7 mouse cellular contexts compared by ENCODE assay signal in genomic region chr10:80665016-80665380, GRCm38 (mm10). TPM values are rescaled to one million over a fixed set of nuclear protein-coding genes. Genes with fewer than 3 reads are reported as not detected.
DNase-seq lines count a peak whose midpoint lies in the region; ATAC-seq and TF ChIP-seq lines count a peak whose summit lies in the region.

No protein-coding gene starts in this region.

- peak overlapping the region; percentile 33 for H3K4me2 ChIP-seq in lung, postnatal 0 days (replicated peaks; ENCODE audit: low read depth, low read length)

- peaks cover 0 to 24% of the 10 kb centered on the region in 2 experiments; a peak in 3 of 4 replicates for H3K4me1 ChIP-seq in ES-E14 (ENCODE audit: control insufficient read depth in 2 of 2, insufficient read depth in 2 of 2, low read length in 2 of 2, poor library complexity in 1 of 2)
- peaks cover 23% of the 10 kb centered on the region; the same call in 1 of the 2 replicates for H3K4me1 ChIP-seq in lung, postnatal 0 days (ENCODE audit: insufficient read depth, low read depth, low read length)

- H3K4me3 ChIP-seq in ES-E14 (ENCODE audit: insufficient read depth in 1 of 2, low read depth in 1 of 2, low read length in 2 of 2, poor library complexity in 1 of 2, severe bottlenecking in 1 of 2): peak overlapping the region; percentile 31 to 45; a peak in 3 of 4 replicates
- H3K4me3 ChIP-seq in lung, postnatal 0 days (ENCODE audit: low read depth, low read length): peak overlapping the region; percentile 8; the same call in 1 of the 2 replicates

- peak; percentile 80 for ATAC-seq in lung, postnatal 0 days

- H3K27me3 ChIP-seq in lung, postnatal 0 days (replicated peaks; ENCODE audit: insufficient read depth, low read length): no peaks in the 10 kb centered on the region

- WGBS in lung, postnatal 0 days: 4% methylated on average over 10 of the region's 10 CpGs

- DNase-seq in ES-E14 (ENCODE audit: low read depth, low spot score): no peak
- peak; percentile 90 for DNase-seq in adrenal gland, adult 2 months
- DNase-seq in heart, adult 18-20 months: peak; percentile 92 to 93
- DNase-seq in kidney, adult 8-10 months: peak; percentile 80 to 85
- DNase-seq in lung, postnatal 0 days (ENCODE audit: low spot score): peak; percentile 92
- no peak for DNase-seq in c-Kit-positive CD71-positive TER-119-positive erythroid progenitor cells, embryonic 14.5 days (ENCODE audit: low spot score)
- DNase-seq in right cerebral cortex, adult 18-20 months: no peak

- peaks cover 36% of the 10 kb centered on the region for H3K36me3 ChIP-seq in ES-E14 (ENCODE audit: control insufficient read depth, insufficient read depth, low read length, poor library complexity, severe bottlenecking)
- H3K36me3 ChIP-seq in lung, postnatal 0 days (ENCODE audit: insufficient read depth, low read length): peaks cover 35% of the 10 kb centered on the region

- H3K9me3 ChIP-seq in ES-E14 (ENCODE audit: control insufficient read depth, insufficient read depth, low read depth, low read length): no peaks in the 10 kb centered on the region
- no peaks in the 10 kb centered on the region for H3K9me3 ChIP-seq in lung, postnatal 0 days (ENCODE audit: low read length)

- in situ Hi-C loops in ES-E14 (cut with MboI; ENCODE audit: low sequenced_read_pairs in 2 of 2, unreplicated experiment in 2 of 2): no loop called here

- peak overlapping the region; percentile 73; the same call in 1 of the 2 replicates for H3K9ac ChIP-seq in ES-E14 (ENCODE audit: insufficient read depth, low read depth, low read length, poor library complexity, severe bottlenecking)
- H3K9ac ChIP-seq in lung, postnatal 0 days (replicated peaks; ENCODE audit: low read depth): 0 out of 2 replicates have a peak overlapping the region, but pooled peaks have one; percentile 16

- TF ChIP-seq EP300 in lung, postnatal 0 days (IDR thresholded peaks at IDR 0.05): no peak

- H3K27ac ChIP-seq in ES-E14 (ENCODE audit: insufficient read depth, low read depth, low read length, poor library complexity, severe bottlenecking): no peak overlapping the region
- H3K27ac ChIP-seq in lung, postnatal 0 days (ENCODE audit: low read length): peak overlapping the region; percentile 94

- no peak for TF ChIP-seq CTCF in lung, postnatal 0 days (IDR thresholded peaks at IDR 0.05)

TF ChIP-seq in ES-E14, 5 proteins besides CTCF, POLR2A, EP300 and RAD21:
- no peak for TF ChIP-seq MAFK (IDR thresholded peaks at IDR 0.05; ENCODE audit: insufficient read depth, low read depth, low read length)
- no peak for TF ChIP-seq ZNF384 (IDR thresholded peaks at IDR 0.05; ENCODE audit: low read depth, low read length)

RNA-seq across cellular contexts. Expression of gene Btbd2, which starts 8.1 kb away (rescaled TPM):
- total RNA-seq in ES-E14 (2012; rRNA removed): 45.7 and 64.7 TPM in 2 replicates
- total RNA-seq in adrenal gland, adult 2 months (2021): 10 to 100 TPM; 54.1 to 73.9 TPM
- polyA plus RNA-seq in adrenal gland, adult 2 months (2012; rRNA removed): 165 and 166 TPM in 2 replicates
- 10 to 100 TPM; 43.2 to 46.1 TPM for total RNA-seq in heart, adult 18-20 months (2021)
- 41.7 and 42.9 TPM in 2 replicates for polyA plus RNA-seq in lung, postnatal 0 days (2015; fragmentation: Nextera tagmentation; extraction: Ambion mirVana)

RNA-seq across cellular contexts. Expression of gene Mknk2, which starts 12.9 kb away (rescaled TPM):
- total RNA-seq in ES-E14 (2012; rRNA removed): 33.6 and 40.7 TPM in 2 replicates
- total RNA-seq in adrenal gland, adult 2 months (2021): 100 to 1,000 TPM; 185 to 189 TPM
- 427 and 546 TPM in 2 replicates for polyA plus RNA-seq in adrenal gland, adult 2 months (2012; rRNA removed)
- 100 to 1,000 TPM; 185 to 204 TPM for total RNA-seq in heart, adult 18-20 months (2021)
- 92.2 and 103 TPM in 2 replicates for polyA plus RNA-seq in lung, postnatal 0 days (2015; fragmentation: Nextera tagmentation; extraction: Ambion mirVana)

RNA-seq across cellular contexts. Expression of gene Mob3a, which starts 36.8 kb away (rescaled TPM):
- 18.8 and 29.2 TPM in 2 replicates for total RNA-seq in ES-E14 (2012; rRNA removed)
- total RNA-seq in adrenal gland, adult 2 months (2021): 10 to 100 TPM; 18.0 to 19.4 TPM
- polyA plus RNA-seq in adrenal gland, adult 2 months (2012; rRNA removed): 22.5 and 27.1 TPM in 2 replicates
- total RNA-seq in heart, adult 18-20 months (2021): 1 to 10 TPM; 7.5 to 8.0 TPM
- 32.6 and 37.0 TPM in 2 replicates for polyA plus RNA-seq in lung, postnatal 0 days (2015; fragmentation: Nextera tagmentation; extraction: Ambion mirVana)

RNA-seq across cellular contexts. Expression of gene Izumo4, which starts 37.0 kb away (rescaled TPM):
- total RNA-seq in ES-E14 (2012; rRNA removed): 8.9 and 13.9 TPM in 2 replicates
- total RNA-seq in adrenal gland, adult 2 months (2021): 10 to 100 TPM; 13.2 to 21.2 TPM
- polyA plus RNA-seq in adrenal gland, adult 2 months (2012; rRNA removed): 73.3 and 74.3 TPM in 2 replicates
- 1 to 10 TPM; 2.5 to 2.6 TPM for total RNA-seq in heart, adult 18-20 months (2021)
- 28.7 and 28.8 TPM in 2 replicates for polyA plus RNA-seq in lung, postnatal 0 days (2015; fragmentation: Nextera tagmentation; extraction: Ambion mirVana)

RNA-seq across cellular contexts. Expression of gene Csnk1g2, which starts 42.4 kb away (rescaled TPM):
- 138 and 167 TPM in 2 replicates for total RNA-seq in ES-E14 (2012; rRNA removed)
- total RNA-seq in adrenal gland, adult 2 months (2021): 100 to 1,000 TPM; 110 to 133 TPM
- 241 and 255 TPM in 2 replicates for polyA plus RNA-seq in adrenal gland, adult 2 months (2012; rRNA removed)
- total RNA-seq in heart, adult 18-20 months (2021): 100 to 1,000 TPM; 121 to 132 TPM
- 97.7 and 111 TPM in 2 replicates for polyA plus RNA-seq in lung, postnatal 0 days (2015; fragmentation: Nextera tagmentation; extraction: Ambion mirVana)

Comparison
In these comparisons a context has a peak if more than half of its experiments do, and no peak if none do; other contexts are left out.
1. DNase-seq: peak in adrenal gland, adult 2 months (single experiment), heart, adult 18-20 months (2 of 2), kidney, adult 8-10 months (2 of 2) and lung, postnatal 0 days (single experiment); none in ES-E14 (single experiment), c-Kit-positive CD71-positive TER-119-positive erythroid progenitor cells, embryonic 14.5 days (single experiment) and right cerebral cortex, adult 18-20 months (single experiment).